Mouse (Mus musculus): ENCODE measurements around the gene Gm20388.

Gm20388 gene

DNA sequence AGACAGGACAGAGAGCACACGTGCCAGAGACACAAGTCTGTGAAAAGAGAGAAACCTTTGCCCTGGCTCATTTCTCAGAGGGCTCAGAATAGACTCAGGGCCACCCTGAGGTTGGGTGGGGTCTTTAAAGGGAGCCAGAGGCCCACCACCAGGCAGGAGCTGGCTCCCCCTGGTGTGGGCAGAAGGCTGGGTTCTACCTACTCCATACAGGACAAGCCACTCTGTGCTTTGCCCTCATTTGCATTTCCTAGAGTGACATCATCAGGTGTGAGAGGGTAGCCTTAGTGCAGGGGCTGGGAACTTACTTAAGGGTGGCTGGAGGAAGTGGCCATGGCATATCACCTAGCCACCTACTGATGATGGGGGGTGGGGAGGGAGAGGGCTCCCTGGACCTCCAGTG, 2145.5 kb downstream of the Gm20388 start:
- no peak for DNase-seq (ENCODE audit: low spot score)

- DNase-seq (ENCODE audit: low spot score) = no peak
Observed at GRCm38 (mm10) chr8:122056882-122057281, 2146.2 kb downstream of the Gm20388 start.

GRCm38 (mm10) chr8:122058510-122058909, 2147.9 kb downstream of the Gm20388 start:
- DNase-seq (ENCODE audit: low spot score) = no peak

DNA sequence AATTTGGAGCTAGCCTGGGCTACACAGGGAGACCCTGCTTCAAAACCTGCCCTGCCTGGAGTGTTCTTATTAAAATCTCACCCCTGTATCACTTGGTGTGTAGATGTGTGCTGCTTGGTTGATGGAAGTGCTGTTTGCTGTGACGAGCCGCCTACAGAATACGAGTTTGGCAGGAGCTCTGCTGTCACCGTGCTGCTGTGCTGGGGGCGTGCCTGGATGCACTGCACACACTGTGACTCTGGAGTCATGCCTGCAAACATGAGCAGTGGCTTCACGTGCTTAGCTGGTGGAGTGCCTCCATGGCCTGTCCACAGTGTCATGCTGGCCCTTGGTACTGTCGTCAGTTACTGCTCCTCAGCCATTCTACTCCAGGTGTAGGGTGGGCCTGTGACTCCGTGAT, 2148.3 kb downstream of the Gm20388 start:
- no peak for DNase-seq (ENCODE audit: low spot score)

DNA sequence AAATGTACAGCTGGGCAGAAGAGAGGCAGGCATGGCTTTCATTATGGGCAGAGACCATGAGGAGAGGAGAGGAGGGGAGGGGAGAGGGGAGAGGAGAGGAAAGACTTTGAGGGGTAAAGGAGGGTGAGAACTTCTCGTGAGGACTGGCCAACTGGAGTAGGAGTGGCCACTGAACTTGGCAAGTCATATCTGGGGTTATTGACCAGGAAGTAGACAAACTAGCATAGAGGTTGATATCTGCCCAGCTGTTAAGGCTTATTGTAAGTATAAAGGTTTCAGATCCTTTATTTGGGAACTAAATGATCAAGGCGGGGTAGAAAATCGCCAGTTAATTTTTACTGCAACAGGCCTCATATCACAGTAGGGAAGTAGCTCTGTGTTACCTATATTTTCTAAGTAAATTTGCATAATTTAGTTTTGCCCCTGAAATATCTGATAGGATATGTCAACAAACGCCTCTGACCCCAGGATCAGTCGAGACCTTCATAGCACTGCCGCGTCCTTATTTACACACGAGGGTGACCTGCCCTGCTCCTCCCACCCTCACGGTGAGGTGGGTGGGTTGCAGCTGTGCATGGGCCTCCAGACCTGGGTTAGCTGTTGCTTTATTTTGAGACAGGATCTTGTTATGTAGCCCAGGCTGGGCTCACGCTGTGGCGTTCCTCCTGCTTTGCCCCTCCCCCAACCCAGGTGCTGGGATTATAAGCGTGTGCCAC, 2152.0 kb downstream of the Gm20388 start:
- no peak for DNase-seq (ENCODE audit: low spot score)

DNA sequence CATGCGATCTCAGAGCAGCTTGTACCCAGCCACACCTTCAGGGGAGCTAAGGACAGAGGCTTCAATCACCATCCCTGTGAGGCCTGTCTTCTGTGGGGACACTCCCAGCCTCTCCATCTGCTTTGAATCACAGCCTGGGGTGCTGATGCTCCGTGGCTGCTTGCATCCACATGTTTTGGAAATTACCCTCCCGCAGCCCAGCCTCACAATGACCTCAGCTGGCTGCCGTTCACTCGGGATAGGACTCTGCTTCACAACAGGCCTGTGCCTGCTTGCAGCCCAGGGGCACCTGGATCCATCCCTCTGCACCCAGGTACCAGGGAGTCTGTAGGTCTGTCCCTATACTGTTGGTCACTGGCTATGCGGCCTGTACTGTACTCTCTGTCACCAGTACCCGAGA, 2153.7 kb downstream of the Gm20388 start:
- no peak for DNase-seq (ENCODE audit: low spot score)

DNA sequence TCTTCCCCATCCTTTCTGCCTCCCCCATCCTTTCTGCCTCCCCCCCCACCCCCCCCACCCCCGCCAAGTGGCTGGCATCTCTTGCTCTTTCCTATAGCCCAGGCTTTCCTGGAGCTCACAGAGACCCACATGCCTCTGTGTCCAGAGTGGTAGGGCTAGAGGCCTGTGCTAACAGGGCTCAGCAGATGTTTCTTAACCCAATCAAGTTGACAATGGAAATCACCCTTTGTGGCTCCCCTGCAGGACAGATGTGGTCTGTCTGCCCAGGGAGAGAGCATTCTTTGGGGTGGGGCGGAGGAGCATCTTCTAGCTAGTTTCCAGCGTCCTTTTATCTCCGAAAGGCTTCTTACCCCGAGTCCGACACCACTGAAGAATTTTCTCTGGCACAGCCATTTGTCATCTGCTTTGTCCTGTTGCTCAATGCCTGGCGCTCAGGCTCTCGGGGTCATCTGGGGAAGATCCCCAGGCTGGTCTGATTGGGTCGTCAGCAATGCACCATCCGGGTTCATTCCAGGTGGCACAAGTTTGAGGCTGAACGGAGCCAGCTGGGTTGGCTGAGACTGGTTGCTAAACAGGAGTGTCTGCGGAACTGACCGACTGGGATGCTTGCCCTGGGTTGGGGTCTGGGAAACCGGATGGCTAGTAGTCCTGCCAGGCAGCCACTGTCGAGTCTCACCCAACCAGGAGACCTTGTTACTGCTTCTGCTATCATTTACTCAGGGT, 2157.3 kb downstream of the Gm20388 start:
- DNase-seq (ENCODE audit: low spot score) = no peak

GRCm38 (mm10) chr8:122068609-122069008, 2158.0 kb downstream of the Gm20388 start:
- no peak for DNase-seq (ENCODE audit: low spot score)

DNA sequence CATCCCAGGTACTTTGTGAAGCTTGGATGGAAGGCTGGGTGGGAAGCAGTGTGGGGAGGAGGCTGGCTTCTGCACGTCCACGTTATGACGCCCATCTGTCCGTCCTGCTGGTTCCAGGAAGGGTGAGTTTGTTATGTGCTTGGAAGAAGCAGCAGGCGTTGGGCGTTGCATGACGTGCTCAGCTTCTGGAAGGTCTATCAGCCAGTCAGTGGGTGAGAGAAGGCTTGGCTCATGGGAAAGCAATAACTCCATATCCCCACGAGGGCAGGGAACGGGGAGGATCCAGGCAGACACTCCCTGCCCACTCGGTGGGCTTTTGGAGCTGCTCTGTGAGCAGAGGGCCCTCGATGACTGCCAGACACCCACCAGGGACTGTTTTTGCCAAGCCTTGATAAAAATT, 2158.6 kb downstream of the Gm20388 start:
- no peak for DNase-seq (ENCODE audit: low spot score)

GRCm38 (mm10) chr8:122071193-122071592, 2160.6 kb downstream of the Gm20388 start:
- no peak for DNase-seq (ENCODE audit: low spot score)

GRCm38 (mm10) chr8:122073964-122074363, 2163.3 kb downstream of the Gm20388 start:
- no peak for DNase-seq (ENCODE audit: low spot score)

DNA sequence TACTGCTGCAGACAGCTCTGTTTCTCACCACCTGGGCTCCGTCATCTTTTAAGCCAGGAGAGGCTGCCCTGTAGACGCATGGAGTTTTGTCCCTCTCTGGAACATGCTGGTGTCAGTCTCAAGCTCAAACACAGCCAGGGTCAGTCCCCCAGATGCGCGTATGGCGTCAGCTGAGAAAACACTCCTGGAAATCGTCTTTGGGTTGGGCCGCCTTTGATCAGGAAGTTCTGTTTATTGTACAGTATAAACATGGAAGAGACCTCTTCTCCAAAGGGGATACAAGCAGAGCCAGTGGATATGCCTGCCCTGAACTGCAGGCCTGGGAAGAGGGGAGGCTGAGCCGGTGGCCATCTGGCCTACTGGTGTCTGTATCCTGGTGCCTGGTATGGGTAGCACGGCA, 2163.8 kb downstream of the Gm20388 start:
- DNase-seq (ENCODE audit: low spot score) = no peak

- no peak for DNase-seq (ENCODE audit: low spot score)
Observed at GRCm38 (mm10) chr8:122074977-122075376, 2164.3 kb downstream of the Gm20388 start.

DNA sequence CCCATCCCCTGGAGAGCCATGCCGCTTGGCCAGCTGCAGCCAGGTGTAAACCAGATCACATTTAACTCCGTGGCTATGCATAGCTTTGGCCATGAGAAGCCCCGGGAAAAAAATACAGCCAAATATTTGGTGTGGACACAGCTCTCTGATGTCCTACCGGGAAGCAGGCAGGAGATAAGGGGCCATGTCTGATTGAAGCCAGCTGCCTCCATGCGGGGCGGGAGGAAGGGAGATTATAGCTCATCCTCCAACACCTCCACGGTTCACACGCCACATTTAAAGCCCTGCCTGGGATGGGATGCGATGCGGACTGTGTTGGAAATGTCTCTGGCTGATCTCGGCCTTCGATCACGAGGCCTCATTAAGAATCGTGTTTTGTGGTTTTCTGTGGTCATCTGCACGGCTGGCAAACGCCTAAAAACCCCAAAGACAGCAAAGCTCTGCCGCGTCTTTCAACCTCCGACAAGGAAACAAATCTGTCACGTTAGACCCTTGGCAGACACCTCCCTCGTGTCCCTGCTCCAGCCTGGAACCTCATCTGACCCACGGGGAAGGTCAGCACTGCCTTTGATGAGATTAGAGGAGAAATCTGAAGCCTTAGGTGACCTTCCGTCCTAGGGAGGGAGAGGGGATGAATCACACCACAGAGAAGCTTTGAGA, 2165.7 kb downstream of the Gm20388 start:
- no peak for DNase-seq (ENCODE audit: low spot score)

DNA sequence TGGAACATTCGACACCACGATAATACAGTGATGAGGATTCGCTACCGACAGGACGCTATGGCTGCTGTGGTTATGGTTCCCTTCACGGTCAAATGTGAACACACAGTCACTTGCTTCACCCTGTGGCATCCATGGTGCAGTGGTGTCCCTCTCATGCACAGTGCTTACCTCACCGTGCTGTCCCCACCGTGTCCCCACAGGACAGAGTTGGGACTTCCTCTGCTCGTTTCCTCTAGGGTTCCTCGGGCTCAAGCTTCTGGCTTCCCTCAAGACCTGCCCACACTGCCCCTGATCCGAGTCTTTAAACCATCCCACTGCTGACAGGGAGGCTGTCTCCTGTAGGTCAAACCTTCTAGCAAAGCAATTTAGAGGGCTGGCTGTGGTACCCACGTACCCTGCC, 2167.7 kb downstream of the Gm20388 start:
- DNase-seq (ENCODE audit: low spot score) = no peak

DNA sequence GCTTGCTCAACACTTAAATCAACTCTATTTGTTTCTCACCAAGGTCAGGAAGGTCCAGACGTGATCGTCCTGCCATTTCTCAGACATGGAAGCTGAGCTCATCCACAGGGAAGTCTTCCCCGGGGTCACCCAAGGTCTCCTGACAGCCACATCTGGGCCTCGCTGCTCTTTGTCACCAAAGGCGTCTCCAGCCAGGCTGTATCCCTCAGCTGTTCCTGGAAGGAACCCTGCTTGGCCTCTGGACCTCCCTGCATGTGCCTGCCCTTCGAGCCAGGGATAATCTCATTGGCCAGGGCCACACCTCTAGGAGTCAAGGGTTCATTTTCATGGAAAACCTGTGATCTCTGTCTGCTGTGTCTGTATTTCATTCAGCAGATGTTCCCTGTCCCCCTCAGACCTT, 2168.5 kb downstream of the Gm20388 start:
- DNase-seq (ENCODE audit: low spot score) = no peak

DNA sequence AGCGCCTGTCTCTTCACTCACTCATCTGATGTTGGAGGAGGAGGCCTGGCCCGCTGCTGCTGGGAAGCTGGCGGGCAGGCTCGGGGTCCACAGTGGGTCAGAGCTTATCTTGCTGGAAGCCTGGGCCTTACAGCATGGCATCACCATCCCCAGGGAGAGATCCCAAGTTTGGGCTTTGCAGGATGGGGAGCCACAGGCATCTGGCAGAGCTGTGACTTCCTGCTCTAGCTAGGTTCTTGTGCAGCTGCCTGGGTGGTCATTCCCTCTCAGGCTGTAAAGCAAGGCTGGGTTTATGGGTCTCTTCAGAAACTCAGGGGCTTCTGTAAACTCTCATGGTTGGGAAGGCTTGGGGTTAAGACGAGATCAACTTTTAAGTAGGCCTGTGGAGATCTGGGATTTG, 2169.7 kb downstream of the Gm20388 start:
- no peak for DNase-seq (ENCODE audit: low spot score)

GRCm38 (mm10) chr8:122083401-122083800, 2172.8 kb downstream of the Gm20388 start:
- no peak for DNase-seq (ENCODE audit: low spot score)

GRCm38 (mm10) chr8:122084145-122084544, 2173.5 kb downstream of the Gm20388 start:
- DNase-seq (ENCODE audit: low spot score) = no peak

DNA sequence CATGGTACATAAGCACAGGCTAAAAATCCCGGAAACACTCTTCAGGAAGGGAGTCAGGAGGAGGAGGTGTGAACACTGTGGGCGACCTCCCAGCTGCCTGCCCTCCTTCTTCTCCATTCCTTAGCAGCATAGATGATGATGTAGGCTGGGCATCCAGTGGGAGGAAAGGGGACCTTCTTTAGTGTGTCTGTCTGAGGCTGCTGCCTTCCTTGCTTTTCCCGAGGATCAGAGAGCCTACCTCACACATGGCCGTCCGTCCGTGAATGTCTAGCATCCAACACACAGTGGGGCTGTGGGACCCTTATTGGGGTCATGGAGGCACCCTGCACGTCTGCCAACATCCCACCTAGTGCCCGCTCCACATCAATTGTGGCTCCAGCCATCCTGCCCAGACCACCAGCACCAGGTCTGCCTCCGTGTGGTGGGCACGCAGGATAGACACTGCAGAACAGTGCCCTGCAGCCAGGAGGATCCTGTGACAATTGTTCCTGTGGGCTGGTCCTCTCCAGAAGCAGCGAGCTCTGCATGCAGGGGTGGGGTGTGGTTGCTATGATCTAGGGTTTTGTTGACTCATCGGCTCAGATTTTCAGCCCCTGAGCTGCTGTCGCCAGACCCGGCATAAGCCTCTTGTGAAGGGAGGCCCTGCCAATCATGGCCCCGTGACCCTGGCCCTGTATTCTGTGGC, 2174.2 kb downstream of the Gm20388 start:
- no peak for DNase-seq (ENCODE audit: low spot score)

- DNase-seq (ENCODE audit: low spot score) = no peak
Observed at GRCm38 (mm10) chr8:122086064-122086463, 2175.4 kb downstream of the Gm20388 start.

DNA sequence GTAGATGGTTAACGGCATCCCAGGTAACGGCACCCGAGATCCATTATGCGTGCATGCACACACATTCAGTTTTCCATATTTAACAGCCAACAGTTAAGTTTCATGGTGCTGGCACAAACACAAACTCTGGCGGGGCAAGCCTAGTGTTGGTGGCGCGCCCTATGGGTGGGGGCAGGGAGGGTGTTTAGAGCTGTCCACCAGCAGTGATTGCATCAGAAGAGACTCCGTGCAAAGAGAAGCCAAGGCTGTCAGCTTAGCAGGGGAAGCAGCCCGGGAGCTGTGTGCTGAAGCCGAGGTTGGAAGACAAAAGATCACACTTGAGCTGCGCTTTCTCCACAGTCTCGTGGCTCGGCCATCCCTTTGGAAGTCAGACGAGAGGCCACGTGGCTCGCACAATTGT, 2178.0 kb downstream of the Gm20388 start:
- no peak for DNase-seq (ENCODE audit: low spot score)

Measured in retina, embryonic 14.5 days (tissue).